Mouse (Mus musculus) G1E (cell line): ENCODE measurements around the gene 9430097D07Rik.

Experiments
- CTCF ChIP-seq: IDR thresholded peaks from 2 replicates; pipeline ENCODE4 v1.5.1; 2012; ENCODE audit warnings: low read depth, low read length, inconsistent platforms, mixed read lengths
- GATA1 ChIP-seq: IDR thresholded peaks from 2 replicates; pipeline ENCODE4 v1.6.1; 2012; ENCODE audit warnings: borderline replicate concordance, low read length, inconsistent platforms, mixed read lengths
- GATA2 ChIP-seq: IDR thresholded peaks from 2 replicates; pipeline ENCODE4 v1.6.1; 2012; ENCODE audit warnings: low read depth, low read length, inconsistent platforms, borderline replicate concordance
- POLR2AphosphoS5 ChIP-seq: IDR thresholded peaks from 2 replicates; pipeline ENCODE4 v1.6.1; 2012; ENCODE audit warnings: low read depth, low read length, inconsistent platforms; ENCODE audit not compliant: insufficient replicate concordance
- TAL1 ChIP-seq: conservative IDR thresholded peaks from 2 replicates; pipeline ENCODE4 v1.6.1; 2012; ENCODE audit warnings: low read depth, low read length, inconsistent platforms, mixed read lengths

GRCm38 (mm10) chr2:32597248-32597647, 21.8 kb upstream of the 9430097D07Rik start:
- TF ChIP-seq CTCF, result no peak
- TF ChIP-seq GATA1, result no peak
- TF ChIP-seq TAL1, result no peak
- no peak for TF ChIP-seq POLR2AphosphoS5
- no peak for TF ChIP-seq GATA2
